Mouse (Mus musculus) kidney, adult 2 months (tissue): ENCODE measurements around the gene Fam98a. TPM values are rescaled to one million over a fixed set of nuclear protein-coding genes. Genes with fewer than 3 reads are reported as not detected.

Experiments
- DNase-seq: peaks from one replicate; pipeline ENCODE4 v3.0.0; 2021
- H3K27ac ChIP-seq: fragments of 200-500 bp; 2 replicates; pipeline ENCODE4 v1.5.1; 2012; ENCODE audit warnings: low read depth, low read length, control low read depth, inconsistent platforms; ENCODE audit not compliant: insufficient read depth
- H3K27me3 ChIP-seq: fragments of 200-500 bp; replicated peaks from 2 replicates; pipeline ENCODE4 v1.6.1; 2012; ENCODE audit warnings: mild to moderate bottlenecking, moderate library complexity, low read length, inconsistent platforms; ENCODE audit not compliant: control insufficient read depth, insufficient read depth
- H3K36me3 ChIP-seq: fragments of 200-500 bp; 2 replicates; pipeline ENCODE4 v1.6.1; 2012; ENCODE audit warnings: mild to moderate bottlenecking, moderate library complexity, low read length, inconsistent platforms; ENCODE audit not compliant: control insufficient read depth, insufficient read depth
- H3K4me1 ChIP-seq: fragments of 200-500 bp; 2 replicates; pipeline ENCODE4 v1.6.1; 2011; ENCODE audit warnings: low read length; ENCODE audit not compliant: control insufficient read depth, insufficient read depth
- H3K4me3 ChIP-seq: fragments of 200-500 bp; 2 replicates; pipeline ENCODE4 v1.5.1; 2011; ENCODE audit warnings: mild to moderate bottlenecking, low read depth, low read length, control low read depth; ENCODE audit not compliant: insufficient read depth
- CTCF ChIP-seq: fragments of 200-500 bp; conservative IDR thresholded peaks from 2 replicates; pipeline ENCODE4 v1.5.1; 2011; ENCODE audit warnings: low read depth, mild to moderate bottlenecking, control low read depth, low read length, moderate library complexity, mixed read lengths; ENCODE audit not compliant: insufficient read depth, insufficient read length
- POLR2A ChIP-seq: fragments of 200-500 bp; IDR thresholded peaks from one replicate; pipeline ENCODE4 v1.6.1; 2011; ENCODE audit warnings: low read depth, low read length, control low read depth
- WGBS: fragments of 180-500 bp; shearing (Covaris S2); methylation state at CpG from one replicate; pipeline ENCODE4 v1.1.7; 2018; 5-methylcytosine and 5-hydroxymethylcytosine counted together
- polyA plus RNA-seq: library from polyadenylated mRNA; depleted of rRNA; stranded (reverse); fragments of >200 nt; gene quantifications from 2 replicates; pipeline ENCODE4 v1.2.3, GENCODE M21; 2012; rRNA removed

Gene Fam98a
- polyA plus RNA-seq, 1 experiment = 13.9 TPM

GRCm38 (mm10) chr17:75506097-75506675 is 45.6 kb downstream of the Fam98a start:
- no peak overlapping the region for H3K27ac ChIP-seq
- DNase-seq = peak; percentile 62
- 43% methylated on average over 10 of the region's 10 CpGs for WGBS
- peaks cover 3% of the 10 kb centered on the region; the same call in 1 of the 2 replicates for H3K4me1 ChIP-seq
- H3K4me3 ChIP-seq = no peak overlapping the region
- H3K36me3 ChIP-seq = no peaks in the 10 kb centered on the region
- TF ChIP-seq POLR2A (no peak), CTCF (no peak)
- no peaks in the 10 kb centered on the region for H3K27me3 ChIP-seq

- Histone ChIP-seq H3K27ac (no peak overlapping the region), H3K27me3 (no peaks in the 10 kb centered on the region), H3K4me3 (no peak overlapping the region), H3K4me1 (peaks cover 3% of the 10 kb centered on the region; the same call in 1 of the 2 replicates), H3K36me3 (no peaks in the 10 kb centered on the region)
- 78% methylated on average over 5 of the region's 5 CpGs for WGBS
- no peak for DNase-seq
- TF ChIP-seq CTCF (no peak), POLR2A (no peak)
Measured at GRCm38 (mm10) chr17:75505053-75505452, 46.7 kb downstream of the Fam98a start.

GRCm38 (mm10) chr17:75503031-75503430 is 48.7 kb downstream of the Fam98a start:
- Histone ChIP-seq H3K27ac (no peak overlapping the region), H3K27me3 (no peaks in the 10 kb centered on the region), H3K4me1 (peaks cover 3% of the 10 kb centered on the region; the same call in 1 of the 2 replicates), H3K4me3 (no peak overlapping the region), H3K36me3 (no peaks in the 10 kb centered on the region)
- TF ChIP-seq POLR2A = no peak
- no peak for TF ChIP-seq CTCF
- DNase-seq = no peak
- 94% methylated on average over 3 of the region's 3 CpGs for WGBS

- Histone ChIP-seq H3K27ac (no peak overlapping the region), H3K4me1 (no peaks in the 10 kb centered on the region), H3K27me3 (no peaks in the 10 kb centered on the region), H3K36me3 (no peaks in the 10 kb centered on the region), H3K4me3 (no peak overlapping the region)
- TF ChIP-seq POLR2A = no peak
- TF ChIP-seq CTCF = no peak
- WGBS = 87% methylated on average over 6 of the region's 6 CpGs
- DNase-seq = no peak
Measured at GRCm38 (mm10) chr17:75498241-75498651, 53.5 kb downstream of the Fam98a start.

GRCm38 (mm10) chr17:75495213-75495612 is 56.5 kb downstream of the Fam98a start:
- WGBS = 64% methylated on average over 4 of the region's 4 CpGs
- Histone ChIP-seq H3K36me3 (no peaks in the 10 kb centered on the region; the same call in 1 of the 2 replicates), H3K27ac (no peak overlapping the region), H3K4me1 (no peaks in the 10 kb centered on the region), H3K27me3 (no peaks in the 10 kb centered on the region), H3K4me3 (no peak overlapping the region)
- no peak for DNase-seq
- no peak for TF ChIP-seq CTCF
- no peak for TF ChIP-seq POLR2A

Other genes with a start within 250 kb of the Fam98a start
- 4.8 and 9.2 TPM in 2 replicates for gene Rasgrp3, start 116.0 kb downstream of the Fam98a start, polyA plus RNA-seq